Mouse (Mus musculus): ENCODE results near the gene Gm10382. TPM values are rescaled to one million over a fixed set of nuclear protein-coding genes. Genes with fewer than 3 reads are reported as not detected.
"Not testable (repeated sequence)": the region's sequence is repeated elsewhere in the genome, so short reads cannot be mapped to it uniquely, and the experiment has no call there.

The Gm10382 gene
- polyA plus RNA-seq, 1 experiment from 2014 or later = 1.1 TPM

GRCm38 (mm10) chr5:125377214-125377613, 11.9 kb upstream of the Gm10382 start:
- no peak for ATAC-seq (ENCODE audit: low FRiP score, low read depth)
- no peaks in the 10 kb centered on the region for H3K9me3 ChIP-seq
- no peak overlapping the region for H3K4me3 ChIP-seq
- H3K27me3 ChIP-seq (replicated peaks) = no peaks in the 10 kb centered on the region
- H3K27ac ChIP-seq = no peak overlapping the region
- no peak overlapping the region for H3K4me2 ChIP-seq (replicated peaks)
- WGBS = 77% methylated on average over 7 of the region's 7 CpGs
- H3K36me3 ChIP-seq = no peaks in the 10 kb centered on the region
- no peak overlapping the region for H3K9ac ChIP-seq
- H3K4me1 ChIP-seq = no peaks in the 10 kb centered on the region

- ATAC-seq (ENCODE audit: low FRiP score, low read depth) = no peak
- H3K27me3 ChIP-seq (replicated peaks) = no peaks in the 10 kb centered on the region
- no peaks in the 10 kb centered on the region for H3K9me3 ChIP-seq
- 86% methylated on average over 5 of the region's 5 CpGs for WGBS
- no peak overlapping the region for H3K4me2 ChIP-seq (replicated peaks)
- no peak overlapping the region for H3K4me3 ChIP-seq
- no peak overlapping the region for H3K27ac ChIP-seq
- no peaks in the 10 kb centered on the region for H3K36me3 ChIP-seq
- H3K4me1 ChIP-seq = no peaks in the 10 kb centered on the region
- H3K9ac ChIP-seq = no peak overlapping the region
Measured at GRCm38 (mm10) chr5:125378919-125379318, 10.2 kb upstream of the Gm10382 start.

GRCm38 (mm10) chr5:125381954-125382672, 7.0 kb upstream of the Gm10382 start:
- Histone ChIP-seq H3K4me1 (peaks cover 10% of the 10 kb centered on the region), H3K4me3 (no peak overlapping the region), H3K36me3 (peaks cover 17% of the 10 kb centered on the region), H3K9me3 (no peaks in the 10 kb centered on the region), H3K4me2 (replicated peaks) (no peak overlapping the region), H3K9ac (no peak overlapping the region), H3K27ac (no peak overlapping the region), H3K27me3 (replicated peaks) (no peaks in the 10 kb centered on the region)
- WGBS = 84% methylated on average over 5 of the region's 5 CpGs
- no peak for ATAC-seq (ENCODE audit: low FRiP score, low read depth)

GRCm38 (mm10) chr5:125382673-125383558, 6.2 kb upstream of the Gm10382 start:
- peak; percentile 44; the same call in 1 of the 2 replicates for ATAC-seq (ENCODE audit: low FRiP score, low read depth)
- H3K27me3 ChIP-seq (replicated peaks) = no peaks in the 10 kb centered on the region
- H3K9me3 ChIP-seq = no peaks in the 10 kb centered on the region
- H3K4me1 ChIP-seq = peaks cover 10% of the 10 kb centered on the region
- no peak overlapping the region for H3K4me2 ChIP-seq (replicated peaks)
- peaks cover 17% of the 10 kb centered on the region for H3K36me3 ChIP-seq
- 59% methylated on average over 6 of the region's 6 CpGs for WGBS
- H3K9ac ChIP-seq = no peak overlapping the region
- no peak overlapping the region for H3K27ac ChIP-seq
- no peak overlapping the region for H3K4me3 ChIP-seq

- Histone ChIP-seq H3K27me3 (replicated peaks) (no peaks in the 10 kb centered on the region), H3K27ac (no peak overlapping the region), H3K9me3 (no peaks in the 10 kb centered on the region), H3K4me3 (no peak overlapping the region), H3K36me3 (peaks cover 17% of the 10 kb centered on the region), H3K9ac (no peak overlapping the region), H3K4me1 (peaks cover 17% of the 10 kb centered on the region), H3K4me2 (replicated peaks) (no peak overlapping the region)
- 84% methylated on average over 3 of the region's 3 CpGs for WGBS
- ATAC-seq (ENCODE audit: low FRiP score, low read depth) = no peak
Measured at GRCm38 (mm10) chr5:125383637-125384420, 5.3 kb upstream of the Gm10382 start.

- Histone ChIP-seq H3K27ac (no peak overlapping the region), H3K9ac (no peak overlapping the region), H3K4me1 (peaks cover 17% of the 10 kb centered on the region), H3K36me3 (peaks cover 17% of the 10 kb centered on the region), H3K4me3 (no peak overlapping the region), H3K4me2 (replicated peaks) (peak overlapping the region; percentile 32; the same call in 1 of the 2 replicates), H3K27me3 (replicated peaks) (no peaks in the 10 kb centered on the region), H3K9me3 (no peaks in the 10 kb centered on the region)
- no peak for ATAC-seq (ENCODE audit: low FRiP score, low read depth)
- WGBS = 90% methylated on average over 2 of the region's 2 CpGs
Measured at GRCm38 (mm10) chr5:125384512-125385214, 4.5 kb upstream of the Gm10382 start.

GRCm38 (mm10) chr5:125385215-125385940, 3.7 kb upstream of the Gm10382 start:
- peaks cover 17% of the 10 kb centered on the region for H3K36me3 ChIP-seq
- H3K27ac ChIP-seq = no peak overlapping the region
- H3K9ac ChIP-seq = no peak overlapping the region
- H3K4me3 ChIP-seq = no peak overlapping the region
- no peak for ATAC-seq (ENCODE audit: low FRiP score, low read depth)
- no peaks in the 10 kb centered on the region for H3K9me3 ChIP-seq
- peak overlapping the region; percentile 32 for H3K4me2 ChIP-seq (replicated peaks)
- peaks cover 17% of the 10 kb centered on the region for H3K4me1 ChIP-seq
- no peaks in the 10 kb centered on the region for H3K27me3 ChIP-seq (replicated peaks)
- 80% methylated on average over 8 of the region's 8 CpGs for WGBS

GRCm38 (mm10) chr5:125387295-125387694, 1.8 kb upstream of the Gm10382 start:
- H3K4me3 ChIP-seq; H3K27me3 ChIP-seq (replicated peaks); ATAC-seq (ENCODE audit: low FRiP score, low read depth); H3K27ac ChIP-seq; H3K9me3 ChIP-seq; H3K9ac ChIP-seq; H3K4me2 ChIP-seq (replicated peaks): not testable (repeated sequence)
- WGBS = 96% methylated on average over 5 of the region's 6 CpGs
- Histone ChIP-seq H3K36me3 (peaks cover 17% of the 10 kb centered on the region), H3K4me1 (peaks cover 17% of the 10 kb centered on the region)

GRCm38 (mm10) chr5:125388358-125389092, 597 bp upstream of the Gm10382 start:
- Histone ChIP-seq H3K4me1 (peaks cover 25% of the 10 kb centered on the region), H3K27ac (peak overlapping the region; percentile 89; the same call in 1 of the 2 replicates), H3K4me3 (peak overlapping the region; percentile 99), H3K4me2 (replicated peaks) (peak overlapping the region; percentile 98), H3K9me3 (no peaks in the 10 kb centered on the region), H3K9ac (peak overlapping the region; percentile 99), H3K36me3 (peaks cover 17% of the 10 kb centered on the region), H3K27me3 (replicated peaks) (no peaks in the 10 kb centered on the region)
- 34% methylated on average over 13 of the region's 13 CpGs for WGBS
- no peak for ATAC-seq (ENCODE audit: low FRiP score, low read depth)

- Histone ChIP-seq H3K9ac (peak within 1 kb of the TSS; percentile 99), H3K27ac (peak within 1 kb of the TSS; percentile 89), H3K27me3 (replicated peaks) (no peaks in the 10 kb centered on the region), H3K4me3 (peak within 1 kb of the TSS; percentile 99), H3K4me1 (peaks cover 38% of the 10 kb centered on the region), H3K36me3 (peaks cover 12% of the 10 kb centered on the region), H3K9me3 (no peaks in the 10 kb centered on the region), H3K4me2 (replicated peaks) (peak within 1 kb of the TSS; percentile 98)
- 1% methylated on average over 68 of the region's 69 CpGs for WGBS
- peak; percentile 55 for ATAC-seq (ENCODE audit: low FRiP score, low read depth)
Measured at GRCm38 (mm10) chr5:125389579-125390441, 688 bp downstream of the Gm10382 start, which contains the start of gene Ubc. Gene Ubc, minus strand, starts transcription at chr5:125390202.

All from neural tube, embryonic 12.5 days (tissue).